ENCODE assay signal across 18 mouse cellular contexts in the genomic region with DNA sequence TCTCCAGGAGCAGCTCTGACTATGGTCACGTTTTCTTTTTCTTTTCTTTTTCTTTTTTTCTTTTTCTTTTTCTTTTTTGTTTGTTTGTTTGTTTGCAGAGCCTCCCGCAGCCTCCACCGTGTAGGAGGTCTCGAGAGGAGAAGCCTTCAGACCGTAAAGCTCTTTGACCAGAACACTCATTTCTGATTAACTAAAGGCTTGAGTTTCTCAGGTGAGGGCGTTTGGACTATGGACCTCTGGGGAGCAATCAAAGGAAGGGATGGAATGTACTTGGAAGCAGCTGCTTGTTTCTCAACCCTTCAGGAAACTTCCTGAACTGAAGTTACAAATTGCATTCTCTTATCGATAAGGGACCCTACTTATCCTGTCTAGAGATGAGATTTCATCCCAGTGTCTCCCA.
DNase-seq lines count a peak whose midpoint lies in the region; ATAC-seq and TF ChIP-seq lines count a peak whose summit lies in the region.
"Had no signal": no experiment of that assay in that cellular context is flagged by ENCODE, and none has a peak within 500 bp of the region (broad histone marks: within the 10 kb centered on the region; RNA-seq: fewer than 3 reads in every experiment).

No protein-coding gene starts in this region.

- H3K9ac ChIP-seq in intestine, embryonic 16.5 days (ENCODE audit: low read depth, low read length) = no peak overlapping the region
- no peak overlapping the region for H3K9ac ChIP-seq in stomach, postnatal 0 days (ENCODE audit: low read length)

- 0 out of 2 replicates have a peak overlapping the region, but pooled peaks have one; percentile 9 for H3K4me2 ChIP-seq in intestine, embryonic 16.5 days (ENCODE audit: low read depth, low read length)
- H3K4me2 ChIP-seq in stomach, postnatal 0 days (replicated peaks; ENCODE audit: low read depth) = no peak overlapping the region

- H3K9me3 ChIP-seq in intestine, embryonic 16.5 days (ENCODE audit: control insufficient read depth, low read length) = no peaks in the 10 kb centered on the region
- H3K9me3 ChIP-seq in stomach, postnatal 0 days (ENCODE audit: control insufficient read depth, low read length) = no peaks in the 10 kb centered on the region
- H3K9me3 ChIP-seq: hindbrain, embryonic 10.5 days had no signal

- TF ChIP-seq CTCF in stomach, postnatal 0 days (IDR thresholded peaks at IDR 0.05; ENCODE audit: low read depth) = no peak

- H3K4me3 ChIP-seq in intestine, embryonic 16.5 days (ENCODE audit: low read length) = no peak overlapping the region
- no peak overlapping the region for H3K4me3 ChIP-seq in stomach, postnatal 0 days (ENCODE audit: low read depth, low read length)
- H3K4me3 ChIP-seq: hindbrain, embryonic 10.5 days; left cerebral cortex, adult 2 months had no signal

- H3K27me3 ChIP-seq in intestine, embryonic 16.5 days (replicated peaks; ENCODE audit: control insufficient read depth, insufficient read depth, low read length) = no peaks in the 10 kb centered on the region
- no peaks in the 10 kb centered on the region for H3K27me3 ChIP-seq in stomach, postnatal 0 days (ENCODE audit: control insufficient read depth, insufficient read depth, low read length)

- no peaks in the 10 kb centered on the region for H3K36me3 ChIP-seq in intestine, embryonic 16.5 days (ENCODE audit: control insufficient read depth, insufficient read depth, low read length)
- no peaks in the 10 kb centered on the region for H3K36me3 ChIP-seq in stomach, postnatal 0 days (ENCODE audit: control insufficient read depth, insufficient read depth, low read length)
- H3K36me3 ChIP-seq: hindbrain, embryonic 10.5 days had no signal

- H3K27ac ChIP-seq in intestine, embryonic 16.5 days (ENCODE audit: low read length) = peak overlapping the region; percentile 79
- no peak overlapping the region for H3K27ac ChIP-seq in stomach, postnatal 0 days (replicated peaks)
- H3K27ac ChIP-seq: hindbrain, embryonic 10.5 days; hindbrain, postnatal 0 days; left cerebral cortex, adult 2 months had no signal

- H3K4me1 ChIP-seq in intestine, embryonic 16.5 days (ENCODE audit: control insufficient read depth, insufficient read depth, low read length) = peaks cover 11% of the 10 kb centered on the region
- no peaks in the 10 kb centered on the region for H3K4me1 ChIP-seq in stomach, postnatal 0 days (replicated peaks; ENCODE audit: control insufficient read depth, insufficient read depth)
- H3K4me1 ChIP-seq: hindbrain, embryonic 10.5 days had no signal

- TF ChIP-seq EP300 in stomach, postnatal 0 days (optimal IDR thresholded peaks at IDR 0.05) = no peak

- ATAC-seq in intestine, embryonic 16.5 days = peak; percentile 86
- peak; percentile 62; the same call in 1 of the 2 replicates for ATAC-seq in stomach, postnatal 0 days (ENCODE audit: low FRiP score, low TSS enrichment)
- ATAC-seq: forebrain, embryonic 14.5 days; hindbrain, postnatal 0 days had no signal

- 36% methylated on average over 7 of the region's 7 CpGs for WGBS in intestine, embryonic 16.5 days
- 43% methylated on average over 7 of the region's 7 CpGs for WGBS in stomach, postnatal 0 days

- peak; percentile 77 to 88 for DNase-seq in kidney, adult 8-10 months
- peak; percentile 65 to 83 for DNase-seq in kidney, postnatal 25 days
- no peak for DNase-seq in stomach, postnatal 0 days (ENCODE audit: low spot score)
- DNase-seq in thymus, postnatal 25 days = no peak
- DNase-seq in adrenal gland, adult 18-20 months (ENCODE audit: low spot score in 2 of 2) = no peak
- no peak for DNase-seq in frontal cortex, postnatal 14 days (ENCODE audit: low spot score in 2 of 2)
- DNase-seq: adrenal gland, adult 2 months; cerebellum, adult 8-10 months; gastrocnemius, postnatal 36 days; left cerebral cortex, postnatal 4 days; liver; lung, postnatal 36 days; right cerebral cortex, postnatal 25 days had no signal

Comparison
In these comparisons a context has a peak if more than half of its experiments do, and no peak if none do; other contexts are left out.
1. DNase-seq: peak in kidney, adult 8-10 months (2 of 2) and kidney, postnatal 25 days (2 of 2); none in stomach, postnatal 0 days (single experiment), thymus, postnatal 25 days (single experiment), adrenal gland, adult 18-20 months (0 of 2) and frontal cortex, postnatal 14 days (0 of 2).